Mouse (Mus musculus) megakaryocyte, embryonic 14.5 days (primary cell): Measurements from ENCODE around the gene Atp8a2. TPM values are rescaled to one million over a fixed set of nuclear protein-coding genes. Genes with fewer than 3 reads are reported as not detected.
"Not testable (repeated sequence)": the region's sequence is repeated elsewhere in the genome, so short reads cannot be mapped to it uniquely, and the experiment has no call there.

Experiments
- H3K27me3 ChIP-seq: replicated peaks from 2 replicates; pipeline ENCODE3; 2012; ENCODE audit warnings: inconsistent platforms
- H3K36me3 ChIP-seq: replicated peaks from 2 replicates; pipeline ENCODE3; 2012; ENCODE audit warnings: low read length, inconsistent platforms, mixed read lengths
- H3K4me1 ChIP-seq: 2 replicates; pipeline ENCODE4 v1.6.1; 2012; ENCODE audit warnings: inconsistent platforms
- H3K4me3 ChIP-seq: replicated peaks from 2 replicates; pipeline ENCODE3; 2012; ENCODE audit warnings: moderate library complexity, mild to moderate bottlenecking, inconsistent platforms
- H3K9me3 ChIP-seq: 2 replicates; pipeline ENCODE4 v1.6.1; 2012; ENCODE audit warnings: inconsistent platforms
- FLI1 ChIP-seq: IDR thresholded peaks from 2 replicates; pipeline ENCODE4 v1.6.1; 2012; ENCODE audit warnings: low read length, inconsistent platforms, mixed read lengths
- GATA1 ChIP-seq: IDR thresholded peaks from 3 replicates; pipeline ENCODE4 v1.6.1; 2012; ENCODE audit warnings: mixed read lengths, low read length, inconsistent platforms, borderline replicate concordance
- polyA plus RNA-seq: library from polyadenylated mRNA; stranded (reverse); fragments of >175 nt; gene quantifications from 2 replicates; pipeline ENCODE4 v1.2.3, GENCODE M21; 2012; ENCODE audit warnings: low replicate concordance; ENCODE audit not compliant: insufficient read depth

The Atp8a2 gene
- polyA plus RNA-seq, 1 experiment: 0.02 TPM

GRCm38 (mm10) chr14:59931412-59932058, 265.4 kb downstream of the Atp8a2 start:
- no peak overlapping the region for H3K4me3 ChIP-seq
- H3K36me3 ChIP-seq: no peaks in the 10 kb centered on the region
- TF ChIP-seq FLI1: no peak
- no peaks in the 10 kb centered on the region for H3K4me1 ChIP-seq
- no peaks in the 10 kb centered on the region for H3K9me3 ChIP-seq
- no peaks in the 10 kb centered on the region for H3K27me3 ChIP-seq

GRCm38 (mm10) chr14:59929190-59929589, 267.8 kb downstream of the Atp8a2 start:
- H3K9me3 ChIP-seq, H3K4me1 ChIP-seq, H3K27me3 ChIP-seq: not testable (repeated sequence)

GRCm38 (mm10) chr14:59928781-59929180, 268.2 kb downstream of the Atp8a2 start:
- TF ChIP-seq GATA1: no peak
- TF ChIP-seq FLI1: no peak
- no peaks in the 10 kb centered on the region for H3K27me3 ChIP-seq
- no peak overlapping the region for H3K4me3 ChIP-seq
- no peaks in the 10 kb centered on the region for H3K9me3 ChIP-seq
- H3K4me1 ChIP-seq: no peaks in the 10 kb centered on the region
- H3K36me3 ChIP-seq: no peaks in the 10 kb centered on the region

More at GRCm38 (mm10) chr14:59929190-59929589, 267.8 kb downstream of the Atp8a2 start:
- H3K36me3 ChIP-seq, H3K4me3 ChIP-seq: not testable (repeated sequence)

- no peaks in the 10 kb centered on the region for H3K36me3 ChIP-seq
- no peaks in the 10 kb centered on the region for H3K9me3 ChIP-seq
- no peaks in the 10 kb centered on the region for H3K4me1 ChIP-seq
- H3K4me3 ChIP-seq: no peak overlapping the region
- TF ChIP-seq GATA1: no peak
- H3K27me3 ChIP-seq: no peaks in the 10 kb centered on the region
Observed at GRCm38 (mm10) chr14:59927804-59928203, 269.2 kb downstream of the Atp8a2 start.

GRCm38 (mm10) chr14:59919865-59920264, 277.1 kb downstream of the Atp8a2 start:
- no peaks in the 10 kb centered on the region for H3K9me3 ChIP-seq

GRCm38 (mm10) chr14:59903484-59904130, 293.4 kb downstream of the Atp8a2 start:
- no peak for TF ChIP-seq GATA1
- no peak for TF ChIP-seq FLI1
- Histone ChIP-seq H3K36me3 (no peaks in the 10 kb centered on the region), H3K4me1 (no peaks in the 10 kb centered on the region), H3K27me3 (no peaks in the 10 kb centered on the region), H3K4me3 (no peak overlapping the region), H3K9me3 (peaks cover 14% of the 10 kb centered on the region)

More at GRCm38 (mm10) chr14:59919865-59920264, 277.1 kb downstream of the Atp8a2 start:
- TF ChIP-seq GATA1 (no peak), FLI1 (no peak)
- H3K36me3 ChIP-seq: no peaks in the 10 kb centered on the region
- H3K27me3 ChIP-seq: no peaks in the 10 kb centered on the region
- H3K4me1 ChIP-seq: no peaks in the 10 kb centered on the region
- no peak overlapping the region for H3K4me3 ChIP-seq

- H3K27me3 ChIP-seq: no peaks in the 10 kb centered on the region
- no peak for TF ChIP-seq GATA1
- TF ChIP-seq FLI1: no peak
Observed at GRCm38 (mm10) chr14:59893971-59894370, 303.0 kb downstream of the Atp8a2 start.

GRCm38 (mm10) chr14:59892084-59892483, 304.9 kb downstream of the Atp8a2 start:
- Histone ChIP-seq H3K4me1 (no peaks in the 10 kb centered on the region), H3K4me3 (no peak overlapping the region), H3K36me3 (no peaks in the 10 kb centered on the region), H3K27me3 (no peaks in the 10 kb centered on the region), H3K9me3 (no peaks in the 10 kb centered on the region)
- no peak for TF ChIP-seq GATA1
- no peak for TF ChIP-seq FLI1

More at GRCm38 (mm10) chr14:59893971-59894370, 303.0 kb downstream of the Atp8a2 start:
- Histone ChIP-seq H3K36me3 (no peaks in the 10 kb centered on the region), H3K4me1 (no peaks in the 10 kb centered on the region), H3K9me3 (no peaks in the 10 kb centered on the region), H3K4me3 (no peak overlapping the region)

- Histone ChIP-seq H3K36me3 (no peaks in the 10 kb centered on the region), H3K9me3 (no peaks in the 10 kb centered on the region), H3K27me3 (no peaks in the 10 kb centered on the region), H3K4me3 (no peak overlapping the region), H3K4me1 (no peaks in the 10 kb centered on the region)
- TF ChIP-seq FLI1 (no peak), GATA1 (no peak)
Observed at GRCm38 (mm10) chr14:59891491-59891890, 305.5 kb downstream of the Atp8a2 start.

- TF ChIP-seq FLI1 (no peak), GATA1 (no peak)
- Histone ChIP-seq H3K9me3 (no peaks in the 10 kb centered on the region), H3K27me3 (no peaks in the 10 kb centered on the region), H3K4me1 (no peaks in the 10 kb centered on the region), H3K36me3 (no peaks in the 10 kb centered on the region), H3K4me3 (no peak overlapping the region)
Observed at GRCm38 (mm10) chr14:59890818-59891217, 306.2 kb downstream of the Atp8a2 start.

GRCm38 (mm10) chr14:59890107-59890506, 306.9 kb downstream of the Atp8a2 start:
- H3K27me3 ChIP-seq: no peaks in the 10 kb centered on the region
- no peak for TF ChIP-seq GATA1
- TF ChIP-seq FLI1: no peak

More at GRCm38 (mm10) chr14:59890107-59890506, 306.9 kb downstream of the Atp8a2 start:
- Histone ChIP-seq H3K4me1 (no peaks in the 10 kb centered on the region), H3K36me3 (no peaks in the 10 kb centered on the region), H3K9me3 (no peaks in the 10 kb centered on the region), H3K4me3 (no peak overlapping the region)
